Mouse (Mus musculus) adrenal gland, postnatal 4 days (tissue): ENCODE results near the gene H2-Oa. TPM values are rescaled to one million over a fixed set of nuclear protein-coding genes. Genes with fewer than 3 reads are reported as not detected.

Source experiments
- DNase-seq, 2 experiments: peaks; one replicate each; pipeline ENCODE4 v3.0.0; 2021 to 2022; ENCODE audit warnings: low spot score in 2 of 2, mixed read lengths in 2 of 2
- long read RNA-seq, 2 experiments: library from polyadenylated mRNA; stranded (forward); transcript quantifications; one replicate each; pipeline ENCODE4 v2.0.0; 2021
- total RNA-seq, 2 experiments: library from RNA; stranded (reverse); gene quantifications; 2 replicates each; pipeline ENCODE4 v1.2.3; 2021

H2-Oa gene
- under 1 TPM in 1 of 2 experiments, not detected in 1; 0.31 TPM for total RNA-seq
- long read RNA-seq, experiment 1 = 0 reads
- long read RNA-seq, experiment 2 = 0 reads

- DNase-seq = no peak
Measured at GRCm38 (mm10) chr17:34092197-34092875, at the start of gene H2-Oa. Gene H2-Oa, plus strand, starts transcription at chr17:34092340.

GRCm38 (mm10) chr17:34045941-34046340 is 46.2 kb upstream of the H2-Oa start:
- no peak for DNase-seq

GRCm38 (mm10) chr17:34047404-34048050 is 44.6 kb upstream of the H2-Oa start:
- no peak for DNase-seq

- no peak for DNase-seq
Measured at GRCm38 (mm10) chr17:34057224-34057623, 34.9 kb upstream of the H2-Oa start.

GRCm38 (mm10) chr17:34068864-34069263 is 23.3 kb upstream of the H2-Oa start:
- DNase-seq = no peak

GRCm38 (mm10) chr17:34072091-34072490 is 20.0 kb upstream of the H2-Oa start:
- no peak for DNase-seq

- peak in 1 of 2 experiments; percentile 27 for DNase-seq
Measured at GRCm38 (mm10) chr17:34075271-34075670, 16.9 kb upstream of the H2-Oa start.

- DNase-seq = peak; percentile 43 to 50
Measured at GRCm38 (mm10) chr17:34077549-34077948, 14.6 kb upstream of the H2-Oa start.

GRCm38 (mm10) chr17:34078148-34078547 is 14.0 kb upstream of the H2-Oa start:
- DNase-seq = no peak

- no peak for DNase-seq
Measured at GRCm38 (mm10) chr17:34079002-34079401, 13.1 kb upstream of the H2-Oa start.

- DNase-seq = peak in 1 of 2 experiments; percentile 13
Measured at GRCm38 (mm10) chr17:34079621-34080020, 12.5 kb upstream of the H2-Oa start.

- no peak for DNase-seq
Measured at GRCm38 (mm10) chr17:34083104-34083503, 9.0 kb upstream of the H2-Oa start.

- DNase-seq = no peak
Measured at GRCm38 (mm10) chr17:34087386-34087785, 4.8 kb upstream of the H2-Oa start.

- DNase-seq = no peak
Measured at GRCm38 (mm10) chr17:34088124-34088523, 4.0 kb upstream of the H2-Oa start.

GRCm38 (mm10) chr17:34090923-34091322 is 1.2 kb upstream of the H2-Oa start:
- DNase-seq = no peak

- DNase-seq = no peak
Measured at GRCm38 (mm10) chr17:34093199-34093874, 1.2 kb downstream of the H2-Oa start.

GRCm38 (mm10) chr17:34094283-34095035 is 2.3 kb downstream of the H2-Oa start:
- no peak for DNase-seq

- DNase-seq = no peak
Measured at GRCm38 (mm10) chr17:34096497-34097010, 4.4 kb downstream of the H2-Oa start.

GRCm38 (mm10) chr17:34097272-34097671 is 5.1 kb downstream of the H2-Oa start:
- DNase-seq = no peak

- DNase-seq = no peak
Measured at GRCm38 (mm10) chr17:34098709-34099479, 6.8 kb downstream of the H2-Oa start.
